Mouse (Mus musculus) telencephalon, adult 2 months (tissue): ENCODE data around the gene Ank2.
"Not testable (repeated sequence)": the region's sequence is repeated elsewhere in the genome, so short reads cannot be mapped to it uniquely, and the experiment has no call there.

Experiments used
- DNase-seq: peaks from one replicate; pipeline ENCODE4 v3.0.0-alpha.2; 2011; ENCODE audit warnings: low read depth, low spot score

The Ank2 gene

GRCm38 (mm10) chr3:127414438-127414837, 84.7 kb downstream of the Ank2 start:
- DNase-seq = no peak

GRCm38 (mm10) chr3:127408684-127409550, 90.2 kb downstream of the Ank2 start:
- DNase-seq = peak; percentile 92

GRCm38 (mm10) chr3:127407868-127408574, 91.1 kb downstream of the Ank2 start:
- no peak for DNase-seq

- DNase-seq = no peak
Observed at GRCm38 (mm10) chr3:127406883-127407282, 92.3 kb downstream of the Ank2 start.

GRCm38 (mm10) chr3:127404371-127404770, 94.8 kb downstream of the Ank2 start:
- DNase-seq = no peak

GRCm38 (mm10) chr3:127400976-127401375, 98.2 kb downstream of the Ank2 start:
- DNase-seq = no peak

- not testable (repeated sequence) for DNase-seq
Observed at GRCm38 (mm10) chr3:127400468-127400867, 98.7 kb downstream of the Ank2 start.

GRCm38 (mm10) chr3:127397774-127398173, 101.4 kb downstream of the Ank2 start:
- DNase-seq = no peak

GRCm38 (mm10) chr3:127395202-127395601, 103.9 kb downstream of the Ank2 start:
- no peak for DNase-seq

GRCm38 (mm10) chr3:127387016-127387517, 112.1 kb downstream of the Ank2 start:
- no peak for DNase-seq

GRCm38 (mm10) chr3:127383231-127383630, 115.9 kb downstream of the Ank2 start:
- no peak for DNase-seq

- DNase-seq = no peak
Observed at GRCm38 (mm10) chr3:127376901-127377460, 122.2 kb downstream of the Ank2 start.

GRCm38 (mm10) chr3:127375956-127376660, 123.0 kb downstream of the Ank2 start:
- no peak for DNase-seq

GRCm38 (mm10) chr3:127374190-127374710, 124.9 kb downstream of the Ank2 start:
- DNase-seq = no peak

- no peak for DNase-seq
Observed at GRCm38 (mm10) chr3:127371774-127372173, 127.4 kb downstream of the Ank2 start.

GRCm38 (mm10) chr3:127369529-127369928, 129.6 kb downstream of the Ank2 start:
- no peak for DNase-seq

GRCm38 (mm10) chr3:127367450-127367849, 131.7 kb downstream of the Ank2 start:
- DNase-seq = no peak

- no peak for DNase-seq
Observed at GRCm38 (mm10) chr3:127363512-127363911, 135.6 kb downstream of the Ank2 start.

GRCm38 (mm10) chr3:127362611-127363393, 136.3 kb downstream of the Ank2 start:
- DNase-seq = no peak

- no peak for DNase-seq
Observed at GRCm38 (mm10) chr3:127361846-127362245, 137.3 kb downstream of the Ank2 start.

- no peak for DNase-seq
Observed at GRCm38 (mm10) chr3:127361384-127361783, 137.8 kb downstream of the Ank2 start.
